Mouse (Mus musculus): ENCODE measurements at regions not wholly inside any gene's neighbourhood (a gene's known extent, or its start where the extent isn't known, plus 50 kb on each side); places are given as distances from the start of the nearest gene placed in this dataset.

GRCm38 (mm10) chr11:45136781-45137180 lies 519.7 kb downstream of the Ebf1 start:
- no peak for TF ChIP-seq CTCF (IDR thresholded peaks at IDR 0.05; ENCODE audit: insufficient read depth, low read length)
- no peak for TF ChIP-seq POLR2A (IDR thresholded peaks at IDR 0.05; ENCODE audit: borderline replicate concordance, extremely low read depth, low read depth, low read length)

Measured in lung, adult 2 months (tissue).